Mouse (Mus musculus) spleen, adult 2 months (tissue): ENCODE data around the gene Igf2. TPM values are rescaled to one million over a fixed set of nuclear protein-coding genes. Genes with fewer than 3 reads are reported as not detected.

Source experiments
- DNase-seq, 2 experiments: peaks; one replicate each; pipeline versions ENCODE4 v3.0.0 to v3.0.0-alpha.2; 2012 to 2021; ENCODE audit warnings: low spot score in 2 of 2, low read depth in 1 of 2
- H3K27ac ChIP-seq: fragments of 200-500 bp; 2 replicates; pipeline ENCODE4 v1.5.1; 2012; ENCODE audit warnings: low read length, inconsistent platforms; ENCODE audit not compliant: insufficient read depth
- H3K27me3 ChIP-seq: fragments of 200-500 bp; 2 replicates; pipeline ENCODE4 v1.6.1; 2012; ENCODE audit warnings: mild to moderate bottlenecking, moderate library complexity, low read length, inconsistent platforms; ENCODE audit not compliant: control insufficient read depth, insufficient read depth
- H3K36me3 ChIP-seq: fragments of 200-500 bp; 2 replicates; pipeline ENCODE4 v1.6.1; 2012; ENCODE audit warnings: mild to moderate bottlenecking, low read length, inconsistent platforms; ENCODE audit not compliant: control insufficient read depth, insufficient read depth
- H3K4me1 ChIP-seq: fragments of 200-500 bp; 2 replicates; pipeline ENCODE4 v1.6.1; 2011; ENCODE audit warnings: inconsistent platforms; ENCODE audit not compliant: control insufficient read depth, insufficient read depth, insufficient read length
- H3K4me3 ChIP-seq: fragments of 200-500 bp; 2 replicates; pipeline ENCODE4 v1.5.1; 2011; ENCODE audit warnings: mild to moderate bottlenecking, inconsistent platforms; ENCODE audit not compliant: insufficient read depth, insufficient read length; ENCODE audit errors: extremely low read depth
- CTCF ChIP-seq: fragments of 200-500 bp; IDR thresholded peaks from 2 replicates; pipeline ENCODE4 v1.5.1; 2011; ENCODE audit warnings: mild to moderate bottlenecking, inconsistent platforms; ENCODE audit not compliant: insufficient read depth, insufficient read length, insufficient replicate concordance; ENCODE audit errors: extremely low read depth
- POLR2A ChIP-seq: fragments of 200-500 bp; IDR thresholded peaks from 2 replicates; pipeline ENCODE4 v1.6.1; 2011; ENCODE audit warnings: low read depth, low read length, inconsistent platforms
- WGBS: fragments of 180-500 bp; shearing (Covaris S2); methylation state at CpG from one replicate; pipeline ENCODE4 v1.1.7; 2018; 5-methylcytosine and 5-hydroxymethylcytosine counted together
- polyA plus RNA-seq: library from polyadenylated mRNA; depleted of rRNA; stranded (reverse); fragments of >200 nt; gene quantifications from 2 replicates; pipeline ENCODE4 v1.2.3, GENCODE M21; 2012; rRNA removed

The Igf2 gene
- polyA plus RNA-seq = 13.9 and 16.6 TPM in 2 replicates

DNA sequence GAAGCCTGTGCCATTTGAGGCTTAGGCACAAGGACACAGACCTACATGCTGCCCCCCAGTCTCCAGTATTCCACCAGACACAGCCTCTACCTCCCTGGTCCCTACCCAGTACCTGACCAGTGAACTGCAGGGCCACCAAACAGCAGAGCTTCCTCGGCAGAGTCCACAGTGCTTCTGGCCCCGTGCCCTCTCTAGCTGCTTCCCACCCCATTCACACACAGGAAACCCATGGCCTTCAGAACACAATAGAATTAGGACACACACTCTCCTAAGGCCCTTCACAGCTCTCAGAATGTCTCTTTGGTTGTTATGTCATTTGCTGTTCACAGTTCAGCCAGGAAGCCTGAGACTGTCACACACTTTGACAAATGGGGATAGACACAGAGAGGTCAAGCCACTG is at the start of gene Igf2:
TSS of gene Igf2 (minus strand) at position 158 of the 400 bp plus-strand sequence.
- Histone ChIP-seq H3K27ac (no peak within 1 kb of the TSS), H3K4me3 (no peak within 1 kb of the TSS), H3K4me1 (no peaks in the 10 kb centered on the region), H3K27me3 (peaks cover 12% of the 10 kb centered on the region), H3K36me3 (no peaks in the 10 kb centered on the region)
- DNase-seq = no peak
- TF ChIP-seq CTCF (no peak), POLR2A (no peak)
- WGBS = 44% methylated on average over 2 of the region's 2 CpGs

GRCm38 (mm10) chr7:142714783-142715498 is 48.3 kb upstream of the Igf2 start:
- 31% methylated on average over 8 of the region's 8 CpGs for WGBS
- Histone ChIP-seq H3K4me1 (no peaks in the 10 kb centered on the region), H3K27me3 (no peaks in the 10 kb centered on the region), H3K27ac (no peak overlapping the region), H3K4me3 (no peak overlapping the region), H3K36me3 (no peaks in the 10 kb centered on the region)
- peak; percentile 47; the same call in 1 of the 2 replicates for TF ChIP-seq CTCF
- no peak for TF ChIP-seq POLR2A
- DNase-seq = peak in 1 of 2 experiments; percentile 15

DNA sequence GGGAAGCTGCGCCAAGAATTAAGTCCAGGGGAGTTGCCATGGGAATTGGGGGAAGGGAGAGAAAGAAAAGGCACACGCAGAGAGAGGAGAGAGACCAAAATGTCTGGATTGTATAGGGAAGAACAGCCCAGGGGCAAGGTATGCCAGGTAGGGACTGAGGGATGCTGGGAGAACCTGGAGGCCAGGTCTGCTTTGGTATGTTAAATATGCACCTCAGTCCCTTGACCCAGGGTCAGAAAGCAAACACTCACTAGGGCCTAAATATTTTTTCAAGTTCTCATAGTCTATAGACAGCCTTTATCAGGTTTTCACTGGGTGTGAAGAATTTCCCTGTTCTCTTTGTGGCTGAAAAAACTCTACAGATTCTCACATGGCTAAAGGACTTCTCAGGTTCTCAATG is 40.3 kb upstream of the Igf2 start:
- TF ChIP-seq POLR2A (no peak), CTCF (no peak)
- Histone ChIP-seq H3K4me3 (no peak overlapping the region), H3K27ac (no peak overlapping the region), H3K36me3 (no peaks in the 10 kb centered on the region), H3K4me1 (no peaks in the 10 kb centered on the region), H3K27me3 (no peaks in the 10 kb centered on the region)
- WGBS = 84% methylated on average over 2 of the region's 2 CpGs
- DNase-seq = no peak

GRCm38 (mm10) chr7:142699334-142699860 is 32.8 kb upstream of the Igf2 start:
- no peak for TF ChIP-seq CTCF
- no peak for TF ChIP-seq POLR2A
- no peaks in the 10 kb centered on the region for H3K36me3 ChIP-seq
- H3K4me3 ChIP-seq = no peak overlapping the region
- 72% methylated on average over 5 of the region's 5 CpGs for WGBS
- no peak for DNase-seq
- no peak overlapping the region for H3K27ac ChIP-seq
- H3K4me1 ChIP-seq = no peaks in the 10 kb centered on the region
- H3K27me3 ChIP-seq = no peaks in the 10 kb centered on the region

DNA sequence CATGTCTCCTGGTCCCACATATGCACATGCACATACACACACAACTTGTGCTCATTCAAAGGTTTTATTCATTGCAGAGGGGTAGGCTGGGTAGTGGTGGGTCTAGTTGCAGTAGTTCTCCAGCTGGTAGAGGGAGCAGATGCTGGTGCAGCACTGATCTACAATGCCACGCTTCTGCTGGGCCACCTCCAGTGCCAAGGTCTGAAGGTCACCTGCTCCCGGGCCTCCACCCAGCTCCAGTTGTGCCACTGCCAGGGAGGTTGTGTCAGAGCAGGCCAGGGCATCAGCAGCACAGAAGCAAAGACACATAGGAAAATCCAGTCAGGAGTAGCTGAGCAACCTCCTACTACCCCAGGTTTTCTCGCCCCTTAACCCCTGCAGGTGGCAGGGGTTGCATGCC is 12.0 kb upstream of the Igf2 start:
- Histone ChIP-seq H3K27ac (no peak overlapping the region), H3K4me3 (no peak overlapping the region), H3K36me3 (no peaks in the 10 kb centered on the region), H3K4me1 (no peaks in the 10 kb centered on the region), H3K27me3 (no peaks in the 10 kb centered on the region)
- WGBS = 80% methylated on average over 3 of the region's 3 CpGs
- DNase-seq = no peak
- no peak for TF ChIP-seq POLR2A
- no peak for TF ChIP-seq CTCF

DNA sequence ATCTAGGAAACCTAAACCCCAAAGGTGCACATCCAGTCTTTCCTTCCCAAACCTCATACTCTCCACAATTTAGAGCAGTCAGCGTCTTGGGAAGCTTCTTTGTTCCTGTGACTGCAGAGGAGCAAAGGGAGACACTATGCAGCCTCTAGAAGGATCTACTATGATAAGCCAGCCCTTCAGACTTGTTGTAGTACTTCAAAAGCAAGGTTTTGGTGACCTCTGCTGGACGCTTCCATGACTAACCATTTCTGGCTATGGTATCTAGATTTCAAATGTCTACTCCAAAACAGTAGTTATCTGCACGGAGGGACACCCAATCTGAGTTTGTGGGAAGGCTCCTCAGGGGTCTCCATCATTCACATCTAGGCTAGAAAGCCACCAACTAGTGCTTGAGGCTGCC is 9.0 kb upstream of the Igf2 start:
- 7% methylated on average over 3 of the region's 3 CpGs for WGBS
- peak in 1 of 2 experiments; percentile 8 for DNase-seq
- no peak overlapping the region for H3K27ac ChIP-seq
- H3K36me3 ChIP-seq = no peaks in the 10 kb centered on the region
- H3K4me3 ChIP-seq = no peak overlapping the region
- TF ChIP-seq POLR2A = no peak
- TF ChIP-seq CTCF = no peak
- H3K27me3 ChIP-seq = no peaks in the 10 kb centered on the region
- H3K4me1 ChIP-seq = no peaks in the 10 kb centered on the region

GRCm38 (mm10) chr7:142675141-142675540 is 8.5 kb upstream of the Igf2 start:
- no peak for DNase-seq
- WGBS = 79% methylated on average over 6 of the region's 6 CpGs
- H3K27me3 ChIP-seq = no peaks in the 10 kb centered on the region
- H3K36me3 ChIP-seq = no peaks in the 10 kb centered on the region
- no peaks in the 10 kb centered on the region for H3K4me1 ChIP-seq
- H3K4me3 ChIP-seq = no peak overlapping the region
- H3K27ac ChIP-seq = no peak overlapping the region
- TF ChIP-seq POLR2A (no peak), CTCF (no peak)

- Histone ChIP-seq H3K27me3 (no peaks in the 10 kb centered on the region), H3K4me3 (no peak overlapping the region), H3K27ac (no peak overlapping the region), H3K4me1 (no peaks in the 10 kb centered on the region), H3K36me3 (no peaks in the 10 kb centered on the region)
- no peak for TF ChIP-seq POLR2A
- TF ChIP-seq CTCF = peak; percentile 25; the same call in 1 of the 2 replicates
- peak in 1 of 2 experiments; percentile 7 for DNase-seq
- WGBS = 12% methylated on average over 4 of the region's 4 CpGs
Observed at GRCm38 (mm10) chr7:142672120-142672519, 5.5 kb upstream of the Igf2 start.
